Mouse (Mus musculus) midbrain, embryonic 14.5 days (tissue): ENCODE measurements at regions not wholly inside any gene's neighbourhood (a gene's known extent, or its start where the extent isn't known, plus 50 kb on each side); places are given as distances from the start of the nearest gene placed in this dataset.

Experiments used
- ATAC-seq: fragments of 200-750 bp; cut with Nextera tagmentation; 2 replicates; pipeline ENCODE4 v1.8.0; 2017; ENCODE audit warnings: moderate number of reproducible peaks, moderate library complexity; ENCODE audit not compliant: low FRiP score, low TSS enrichment
- DNase-seq: peaks from one replicate; pipeline ENCODE4 v3.0.0-alpha.2; 2015
- H3K27ac ChIP-seq: fragments of 300-500 bp; sonication (generic); replicated peaks from 2 replicates; pipeline ENCODE4 v1.5.1; 2014; ENCODE audit warnings: mild to moderate bottlenecking, low read depth, low read length, moderate library complexity
- H3K27me3 ChIP-seq: fragments of 300-500 bp; sonication (generic); 2 replicates; pipeline ENCODE4 v1.6.1; 2014; ENCODE audit warnings: low read length, control low read depth, mixed read lengths; ENCODE audit not compliant: control insufficient read depth, insufficient read depth
- H3K36me3 ChIP-seq: fragments of 300-500 bp; sonication (generic); 2 replicates; pipeline ENCODE4 v1.6.1; 2014; ENCODE audit warnings: low read length, control low read depth; ENCODE audit not compliant: control insufficient read depth, insufficient read depth
- H3K4me1 ChIP-seq: fragments of 300-500 bp; sonication (generic); 2 replicates; pipeline ENCODE4 v1.6.1; 2014; ENCODE audit warnings: mild to moderate bottlenecking, antibody characterized with exemption, low read length, control low read depth; ENCODE audit not compliant: control insufficient read depth, insufficient read depth
- H3K4me2 ChIP-seq: fragments of 300-500 bp; sonication (generic); 2 replicates; pipeline ENCODE4 v1.6.1; 2014; ENCODE audit warnings: mild to moderate bottlenecking, low read length, moderate library complexity
- H3K4me3 ChIP-seq: fragments of 300-500 bp; sonication (generic); replicated peaks from 2 replicates; pipeline ENCODE4 v1.5.1; 2014; ENCODE audit warnings: low read depth, low read length
- H3K9ac ChIP-seq: fragments of 300-500 bp; sonication (generic); replicated peaks from 2 replicates; pipeline ENCODE4 v1.6.1; 2014; ENCODE audit warnings: mild to moderate bottlenecking, low read length, moderate library complexity
- H3K9me3 ChIP-seq: fragments of 300-500 bp; sonication (generic); 2 replicates; pipeline ENCODE4 v1.6.1; 2016; ENCODE audit warnings: low read length, control low read depth, mixed read lengths; ENCODE audit not compliant: control insufficient read depth
- WGBS: fragments of 180-500 bp; shearing (Covaris S2); extraction: QIAGEN DNeasy Blood & Tissue Kit; methylation state at CpG from one replicate; pipeline ENCODE4 v1.1.7; 2014; 5-methylcytosine and 5-hydroxymethylcytosine counted together

DNA sequence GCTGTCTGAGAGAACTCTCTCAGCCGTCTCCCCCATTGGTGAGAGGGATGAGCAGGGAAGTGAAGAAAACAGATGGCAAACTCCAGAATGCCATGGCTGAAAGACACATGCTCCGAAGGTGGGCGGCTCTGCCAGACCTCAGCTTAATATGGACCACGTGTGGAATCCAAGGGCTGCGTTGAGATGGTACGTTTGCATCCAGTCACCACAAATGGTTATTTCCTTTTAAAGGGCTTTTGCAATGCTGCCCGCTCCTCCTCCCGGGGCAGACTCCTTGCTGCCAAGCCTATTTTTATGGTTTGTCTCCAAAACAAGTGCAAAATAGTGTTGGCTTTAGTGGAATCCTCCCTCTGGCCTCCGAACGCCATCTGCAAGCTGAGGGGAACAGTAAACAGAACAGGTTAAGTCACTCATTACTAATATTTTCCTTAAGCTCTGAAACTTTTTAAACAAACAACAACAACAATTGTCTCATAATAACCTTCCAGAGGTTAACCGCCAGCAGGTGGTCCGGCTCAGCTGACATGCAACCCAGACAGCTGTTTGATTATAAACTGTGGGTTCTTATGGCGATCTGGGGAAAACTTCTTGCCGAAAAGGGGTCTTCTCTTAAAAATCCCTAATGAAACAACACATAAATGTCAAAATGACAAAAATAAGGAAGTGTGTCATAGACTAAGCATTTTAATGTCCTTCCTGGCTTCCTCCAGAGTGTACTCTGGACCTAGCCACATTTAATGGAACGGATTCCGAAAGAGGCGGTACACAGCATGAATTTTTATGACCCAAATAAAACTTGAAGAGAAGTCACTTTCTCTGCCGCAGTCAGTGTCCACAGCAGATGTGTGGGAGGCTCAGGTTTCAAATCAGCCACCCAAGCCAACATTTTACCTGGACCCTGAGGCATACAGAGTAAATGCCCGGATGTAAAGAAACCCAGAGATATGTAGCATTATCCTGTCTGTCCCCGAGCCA lies 405.3 kb upstream of the Meis1 start:
- Histone ChIP-seq H3K27me3 (no peaks in the 10 kb centered on the region), H3K36me3 (no peaks in the 10 kb centered on the region), H3K4me3 (no peak overlapping the region), H3K9ac (no peak overlapping the region), H3K27ac (no peak overlapping the region), H3K4me1 (no peaks in the 10 kb centered on the region), H3K4me2 (no peak overlapping the region), H3K9me3 (no peaks in the 10 kb centered on the region)
- no peak for DNase-seq
- ATAC-seq: no peak
- 82% methylated on average over 20 of the region's 20 CpGs for WGBS

GRCm38 (mm10) chr11:19427559-19427958 lies 408.8 kb upstream of the Meis1 start:
- no peak overlapping the region for H3K27ac ChIP-seq
- H3K9ac ChIP-seq: no peak overlapping the region
- 93% methylated on average over 1 of the region's 1 CpGs for WGBS
- no peak overlapping the region for H3K4me3 ChIP-seq
- ATAC-seq (no peak), DNase-seq (no peak)
- no peaks in the 10 kb centered on the region for H3K36me3 ChIP-seq
- H3K4me2 ChIP-seq: no peak overlapping the region
- H3K9me3 ChIP-seq: no peaks in the 10 kb centered on the region
- no peaks in the 10 kb centered on the region for H3K27me3 ChIP-seq
- H3K4me1 ChIP-seq: no peaks in the 10 kb centered on the region

GRCm38 (mm10) chr11:19433680-19434619 lies 415.2 kb upstream of the Meis1 start:
- no peak for ATAC-seq
- WGBS: 81% methylated on average over 13 of the region's 13 CpGs
- no peaks in the 10 kb centered on the region for H3K36me3 ChIP-seq

DNA sequence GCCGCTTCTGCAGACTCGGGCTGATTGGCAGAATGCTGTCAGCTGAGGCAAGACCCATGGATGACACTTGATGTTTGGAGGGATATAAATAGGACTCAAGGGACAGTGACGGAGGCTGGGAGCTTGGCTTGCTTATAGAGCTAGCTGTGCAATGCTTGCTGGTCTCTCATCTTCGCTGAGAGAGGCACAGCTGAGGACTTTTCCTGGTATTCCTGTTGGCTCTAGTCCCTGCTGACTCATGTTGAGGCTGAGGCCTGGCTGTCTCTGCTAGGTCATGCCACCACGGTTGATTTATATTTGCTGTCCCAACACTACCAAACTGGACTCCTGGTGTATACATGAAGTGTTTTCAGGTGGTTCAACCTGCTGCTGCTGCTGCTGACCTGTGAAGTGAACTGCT lies 419.6 kb upstream of the Meis1 start:
- H3K4me1 ChIP-seq: no peaks in the 10 kb centered on the region
- no peaks in the 10 kb centered on the region for H3K9me3 ChIP-seq
- H3K9ac ChIP-seq: no peak overlapping the region
- no peak overlapping the region for H3K4me3 ChIP-seq
- 94% methylated on average over 5 of the region's 5 CpGs for WGBS
- no peaks in the 10 kb centered on the region for H3K27me3 ChIP-seq
- no peak overlapping the region for H3K27ac ChIP-seq
- DNase-seq: no peak
- no peak for ATAC-seq
- H3K4me2 ChIP-seq: no peak overlapping the region
- H3K36me3 ChIP-seq: no peaks in the 10 kb centered on the region

More at GRCm38 (mm10) chr11:19433680-19434619, 415.2 kb upstream of the Meis1 start:
- H3K9me3 ChIP-seq: no peaks in the 10 kb centered on the region
- no peak for DNase-seq
- H3K4me3 ChIP-seq: no peak overlapping the region
- H3K27me3 ChIP-seq: no peaks in the 10 kb centered on the region
- H3K9ac ChIP-seq: no peak overlapping the region
- no peak overlapping the region for H3K27ac ChIP-seq
- no peaks in the 10 kb centered on the region for H3K4me1 ChIP-seq
- H3K4me2 ChIP-seq: no peak overlapping the region

- H3K27me3 ChIP-seq: no peaks in the 10 kb centered on the region
- no peak overlapping the region for H3K4me3 ChIP-seq
- no peak for DNase-seq
- H3K9me3 ChIP-seq: no peaks in the 10 kb centered on the region
- H3K27ac ChIP-seq: no peak overlapping the region
- no peak for ATAC-seq
- H3K36me3 ChIP-seq: no peaks in the 10 kb centered on the region
- no peaks in the 10 kb centered on the region for H3K4me1 ChIP-seq
- no peak overlapping the region for H3K4me2 ChIP-seq
- H3K9ac ChIP-seq: no peak overlapping the region
- WGBS: 83% methylated on average over 4 of the region's 4 CpGs
Measured at GRCm38 (mm10) chr11:19441936-19442335, 423.2 kb upstream of the Meis1 start.

DNA sequence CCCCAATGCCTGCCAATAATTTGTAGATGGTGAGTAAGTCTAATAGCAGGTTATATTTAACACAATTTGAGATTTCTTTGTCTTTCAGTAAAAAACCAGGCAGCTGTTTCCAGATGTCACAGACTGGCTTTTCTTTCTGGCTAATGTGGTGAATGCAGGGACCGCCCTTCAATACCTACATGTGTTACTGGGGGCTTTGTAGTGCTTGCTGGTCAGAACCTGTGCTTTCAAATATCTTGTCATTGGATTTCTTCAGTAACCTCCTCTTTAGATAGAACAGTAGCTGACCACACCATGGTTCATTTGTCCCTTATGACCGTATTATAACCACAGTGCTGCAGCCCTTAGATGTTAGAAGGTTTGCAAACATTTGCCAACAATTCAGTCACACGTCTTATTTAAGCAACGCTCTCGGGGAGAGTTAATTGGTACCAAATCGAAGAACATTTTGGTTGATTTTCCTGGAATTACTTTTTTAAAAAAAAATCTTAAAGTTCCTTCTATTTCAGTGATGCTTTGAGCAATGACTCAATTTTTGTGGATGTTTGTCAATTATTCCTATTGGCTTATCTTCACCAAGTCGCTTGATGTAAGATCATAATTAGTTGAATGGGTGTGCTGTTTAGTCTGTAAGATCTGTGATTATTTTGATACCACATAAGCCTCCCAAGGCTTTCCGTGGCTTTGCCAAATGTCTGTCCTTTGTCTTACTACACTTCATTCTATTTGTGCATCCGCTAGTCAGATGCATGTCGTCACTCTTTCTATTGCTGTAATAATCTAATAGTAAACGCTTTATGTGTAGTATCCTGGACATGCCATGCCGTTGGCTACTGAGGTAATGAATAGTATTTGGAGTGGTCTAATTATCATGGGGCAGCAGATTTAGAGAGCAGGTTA lies 436.9 kb upstream of the Meis1 start:
- no peaks in the 10 kb centered on the region for H3K9me3 ChIP-seq
- ATAC-seq: no peak
- no peaks in the 10 kb centered on the region for H3K27me3 ChIP-seq
- no peak for DNase-seq
- H3K4me3 ChIP-seq: no peak overlapping the region
- no peak overlapping the region for H3K4me2 ChIP-seq
- H3K27ac ChIP-seq: no peak overlapping the region
- H3K9ac ChIP-seq: no peak overlapping the region
- no peaks in the 10 kb centered on the region for H3K4me1 ChIP-seq
- 90% methylated on average over 12 of the region's 12 CpGs for WGBS
- no peaks in the 10 kb centered on the region for H3K36me3 ChIP-seq

- Histone ChIP-seq H3K27me3 (no peaks in the 10 kb centered on the region), H3K36me3 (no peaks in the 10 kb centered on the region), H3K4me3 (no peak overlapping the region), H3K27ac (no peak overlapping the region), H3K4me1 (no peaks in the 10 kb centered on the region), H3K9me3 (no peaks in the 10 kb centered on the region), H3K4me2 (no peak overlapping the region), H3K9ac (no peak overlapping the region)
- WGBS: 90% methylated on average over 1 of the region's 1 CpGs
- no peak for ATAC-seq
- DNase-seq: no peak
Measured at GRCm38 (mm10) chr11:19456577-19456976, 437.8 kb upstream of the Meis1 start.

DNA sequence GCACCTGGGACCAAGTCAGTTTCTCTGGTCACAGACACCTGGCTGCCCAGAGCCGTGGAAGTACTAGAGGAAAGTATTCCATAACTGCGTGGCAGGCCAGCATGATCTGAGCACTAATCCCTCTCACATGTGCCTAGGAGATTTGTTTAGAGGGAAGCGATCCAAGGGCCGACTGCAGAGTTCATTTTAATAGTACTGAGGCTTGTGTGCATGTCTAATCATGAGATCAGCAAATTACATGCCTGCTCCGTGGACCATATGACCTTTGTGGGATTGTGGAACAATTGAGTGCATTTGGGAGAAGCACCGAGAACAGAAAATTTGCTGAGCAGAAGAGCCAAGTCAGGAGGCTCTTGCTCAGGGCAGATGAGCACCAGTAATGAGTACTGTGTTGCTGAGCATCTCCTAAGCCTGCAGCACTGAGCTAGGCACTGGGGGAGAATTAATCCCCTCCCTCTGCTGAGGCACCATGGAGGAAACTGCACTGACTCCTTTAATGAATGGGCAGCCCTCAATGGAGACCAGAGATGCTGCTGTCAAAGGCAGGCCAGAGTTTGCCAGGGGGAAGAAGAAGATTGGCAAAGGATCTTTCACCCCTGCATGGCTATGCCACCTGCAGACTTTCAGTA lies 445.1 kb upstream of the Meis1 start:
- H3K4me3 ChIP-seq: no peak overlapping the region
- no peak overlapping the region for H3K4me2 ChIP-seq
- WGBS: 18% methylated on average over 6 of the region's 6 CpGs
- ATAC-seq (no peak; the same call in 1 of the 2 replicates), DNase-seq (peak; percentile 17)
- no peak overlapping the region for H3K9ac ChIP-seq
- H3K27ac ChIP-seq: no peak overlapping the region
- H3K36me3 ChIP-seq: no peaks in the 10 kb centered on the region
- H3K9me3 ChIP-seq: no peaks in the 10 kb centered on the region
- no peaks in the 10 kb centered on the region for H3K27me3 ChIP-seq
- H3K4me1 ChIP-seq: no peaks in the 10 kb centered on the region
